Mouse (Mus musculus) monocyte, adult 5-6 weeks (primary cell): Measurements from ENCODE around the gene Cuedc2. TPM values are rescaled to one million over a fixed set of nuclear protein-coding genes. Genes with fewer than 3 reads are reported as not detected.

Experiments used
- ATAC-seq: fragments of 153-309, 156-312 bp; replicated peaks from 2 replicates; pipeline ENCODE4 v1.8.0; 2017; ENCODE audit warnings: mild to moderate bottlenecking; ENCODE audit not compliant: low TSS enrichment, insufficient number of reproducible peaks, severe bottlenecking, poor library complexity, low FRiP score
- total RNA-seq: library from RNA; stranded (forward); fragments of 200-1000, 200-491, 200-594 nt; gene quantifications from 3 replicates; pipeline ENCODE4 v1.2.3, GENCODE M21; 2017

The Cuedc2 gene
- total RNA-seq, 1 experiment from 2014 or later = 58.3 TPM

- ATAC-seq = no peak
Observed at GRCm38 (mm10) chr19:46287566-46287965, 50.9 kb downstream of the Cuedc2 start.

GRCm38 (mm10) chr19:46286926-46287325 is 51.6 kb downstream of the Cuedc2 start:
- ATAC-seq = no peak

- ATAC-seq = no peak
Observed at GRCm38 (mm10) chr19:46286047-46286446, 52.5 kb downstream of the Cuedc2 start.

- ATAC-seq = no peak
Observed at GRCm38 (mm10) chr19:46285631-46286030, 52.9 kb downstream of the Cuedc2 start.

DNA sequence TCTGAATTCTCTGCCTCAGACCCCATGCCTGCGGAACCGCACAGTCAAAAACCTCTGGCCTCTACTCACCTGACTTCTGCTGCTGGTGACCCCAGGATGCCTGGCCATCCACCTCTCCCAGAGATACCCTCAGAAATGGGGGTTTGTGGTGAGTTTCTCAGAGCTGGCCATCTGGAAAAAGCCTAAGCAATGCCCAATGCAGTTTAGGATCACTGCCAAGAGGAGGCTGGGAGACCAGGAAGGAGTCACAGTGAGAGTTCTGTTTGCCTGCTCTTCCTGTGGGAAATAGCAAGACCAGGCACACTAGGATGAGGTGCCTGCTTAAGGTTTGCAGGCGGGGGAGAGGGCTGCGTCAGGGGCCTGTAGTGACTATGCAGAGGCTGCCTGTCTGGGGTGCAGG is 53.8 kb downstream of the Cuedc2 start:
- ATAC-seq = no peak

GRCm38 (mm10) chr19:46282081-46282849 is 56.2 kb downstream of the Cuedc2 start:
- ATAC-seq = no peak

Other genes starting within 250 kb of the Cuedc2 start
- not detected in 3 replicates for gene Elovl3, start 206.8 kb downstream of the Cuedc2 start, total RNA-seq
- not detected in 3 replicates for gene Pitx3, start 190.4 kb downstream of the Cuedc2 start, total RNA-seq
- 41.0 to 56.7 TPM (median 55.5 TPM) in 3 replicates for gene Gbf1, start 186.2 kb downstream of the Cuedc2 start, total RNA-seq
- gene Nfkb2, start 34.4 kb downstream of the Cuedc2 start, total RNA-seq = 48.8 to 62.5 TPM (median 55.3 TPM) in 3 replicates
- gene Psd, start 11.5 kb downstream of the Cuedc2 start, total RNA-seq = 0.76 TPM in 1 of 3 replicates, not detected in the others
- gene Fbxl15, start 10.5 kb downstream of the Cuedc2 start, total RNA-seq = 1.2 to 3.0 TPM (median 2.2 TPM) in 3 replicates
- gene Mfsd13a, start 2.4 kb upstream of the Cuedc2 start, total RNA-seq = 0.57 to 2.9 TPM (median 0.75 TPM) in 3 replicates
- gene 2310034G01Rik, start 11.6 kb upstream of the Cuedc2 start, total RNA-seq = 1.5 TPM in 2 of 3 replicates, not detected in the other
- 90.9 to 114 TPM (median 107 TPM) in 3 replicates for gene Actr1a, start 57.0 kb upstream of the Cuedc2 start, total RNA-seq
- 5.5 to 11.0 TPM (median 5.8 TPM) in 3 replicates for gene Sufu, start 58.2 kb upstream of the Cuedc2 start, total RNA-seq
- 35.4 to 50.0 TPM (median 39.9 TPM) in 3 replicates for gene Trim8, start 163.0 kb upstream of the Cuedc2 start, total RNA-seq
- gene Arl3, start 234.5 kb upstream of the Cuedc2 start, total RNA-seq = 7.1 to 26.2 TPM (median 18.2 TPM) in 3 replicates
- 8.9 to 11.1 TPM (median 10.2 TPM) in 3 replicates for gene Sfxn2, start 234.7 kb upstream of the Cuedc2 start, total RNA-seq